Mouse (Mus musculus): Measurements from ENCODE around the gene Cartpt.

DNA sequence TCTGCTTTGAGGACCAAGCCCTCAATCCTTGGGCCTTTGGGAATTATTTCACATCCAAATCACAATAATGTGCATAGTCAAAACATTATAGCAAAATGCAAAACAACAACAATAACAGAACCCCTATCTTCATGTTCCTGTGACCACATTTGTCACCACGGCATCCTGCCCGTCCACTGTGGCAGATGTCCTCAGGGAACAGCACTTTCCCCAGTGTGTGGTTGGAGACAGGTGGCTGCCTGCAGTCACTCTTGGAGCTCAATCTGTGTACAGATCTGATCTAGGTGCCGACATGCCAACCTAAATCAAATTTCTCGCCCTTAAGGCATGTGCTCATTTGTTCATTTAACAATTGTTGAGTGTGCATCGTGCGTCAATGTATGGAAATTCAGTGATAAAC, 30.6 kb upstream of the Cartpt start:
- TF ChIP-seq CTCF (IDR thresholded peaks at IDR 0.05; ENCODE audit: low read depth, low read length) (no peak), GATA1 (IDR thresholded peaks at IDR 0.05; ENCODE audit: borderline replicate concordance, low read length) (no peak)
